Mouse (Mus musculus): Measurements from ENCODE around the gene Chaf1b.

GRCm38 (mm10) chr16:93883423-93884085 is at the start of gene Chaf1b:
- TF ChIP-seq CTCF (IDR thresholded peaks at IDR 0.05; ENCODE audit: insufficient read depth, low read length) (no peak), POLR2A (IDR thresholded peaks at IDR 0.05; ENCODE audit: borderline replicate concordance, extremely low read depth, low read depth, low read length) (no peak)
